Mouse (Mus musculus) skeletal muscle tissue, adult 2 months (tissue): ENCODE measurements around the gene Rps15a.

ENCODE experiments used
- DNase-seq: peaks from one replicate; pipeline ENCODE4 v3.0.0-alpha.2; 2012; ENCODE audit warnings: low read depth, low spot score

Gene Rps15a

DNA sequence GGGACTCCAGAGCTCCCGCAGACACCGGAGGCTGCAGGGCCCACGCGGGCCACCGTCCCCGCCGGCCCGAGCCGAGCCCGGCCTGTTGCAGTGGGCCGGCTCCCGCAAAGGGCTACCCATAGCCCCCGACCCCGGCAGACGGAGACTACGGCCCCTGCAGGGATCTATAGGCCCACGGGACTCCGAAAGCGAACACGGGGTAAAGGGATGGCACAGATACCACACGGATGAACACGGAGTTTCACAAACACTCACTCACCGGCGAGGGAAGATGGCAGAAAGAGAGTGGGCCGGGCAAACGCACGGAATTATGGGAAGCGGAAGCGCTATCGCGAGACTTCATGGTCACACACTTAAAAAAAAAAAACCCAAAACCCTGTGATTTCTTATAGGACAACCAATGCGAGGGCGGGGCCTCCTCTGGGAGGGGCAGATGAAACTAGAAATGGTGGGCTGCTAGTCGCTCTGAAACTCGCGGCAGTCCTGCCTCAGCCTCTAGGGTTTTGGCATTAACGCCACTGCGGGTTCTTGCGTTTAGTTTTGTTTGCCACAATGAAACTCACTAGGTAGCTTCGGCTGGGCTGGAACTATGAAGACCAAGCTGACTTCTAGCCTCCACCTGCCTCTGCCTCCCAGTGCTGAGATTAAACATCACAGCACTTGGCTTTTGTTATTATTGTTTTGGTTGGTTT, at the start of gene Rps15a:
TSS of gene Rps15a (minus strand) at position 312 of the 692 bp plus-strand sequence.
- peak; percentile 96 for DNase-seq

DNA sequence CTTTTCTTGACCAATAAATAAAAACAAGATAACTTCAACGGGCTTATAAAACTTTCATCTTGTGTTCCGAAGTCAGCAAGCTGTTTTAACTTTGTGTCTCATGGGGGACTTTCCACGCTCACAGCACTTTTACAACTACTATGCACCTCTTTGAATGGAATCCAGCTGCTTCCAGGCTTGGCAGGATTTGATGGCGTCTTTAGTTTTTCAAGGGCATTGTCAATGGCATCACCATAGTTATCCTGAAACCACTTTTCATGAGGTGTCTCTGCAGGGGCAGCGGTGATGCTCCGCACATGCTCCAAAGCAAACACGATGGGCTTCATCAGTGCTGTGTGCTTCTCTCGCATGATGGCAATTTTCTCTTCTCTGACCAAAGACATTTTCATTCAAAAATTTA, 47.0 kb upstream of the Rps15a start:
- no peak for DNase-seq

DNA sequence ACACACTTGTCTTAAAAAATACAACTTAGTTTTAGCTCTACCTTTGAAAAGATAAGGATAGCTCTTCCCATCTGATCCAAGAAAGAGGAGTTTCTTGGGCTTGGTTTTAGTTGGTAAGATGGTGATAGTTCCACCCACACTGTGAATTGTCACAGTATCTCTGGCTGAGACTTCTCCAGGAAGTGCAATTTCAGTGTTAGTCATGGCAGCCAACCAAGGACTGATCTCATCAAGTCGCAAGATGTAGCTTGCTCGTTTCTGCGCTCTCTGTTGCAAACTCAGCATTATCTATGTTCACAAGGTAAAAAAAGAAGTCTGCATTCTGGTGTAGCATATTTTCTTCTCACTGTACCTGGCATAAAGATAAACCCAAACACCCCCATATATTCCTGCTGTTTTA, 44.1 kb upstream of the Rps15a start:
- no peak for DNase-seq

DNA sequence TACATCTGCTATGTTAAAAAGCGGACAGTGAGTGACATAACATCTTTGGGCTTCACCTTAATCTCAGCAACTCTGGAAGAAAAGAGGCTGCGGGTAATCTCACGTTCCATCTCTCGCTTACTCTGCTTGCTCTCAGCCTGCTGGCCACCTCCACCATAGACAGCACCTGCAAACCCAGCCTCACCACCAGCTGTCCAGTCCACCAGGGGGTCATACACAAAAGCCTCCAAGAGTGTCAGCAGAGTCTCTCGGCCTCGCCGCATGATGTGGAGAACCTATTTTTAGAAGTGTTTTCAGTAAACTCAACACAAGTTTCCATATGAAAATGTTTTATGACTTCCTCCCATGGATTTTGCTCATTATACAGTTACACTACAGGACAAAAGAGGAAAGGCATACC, 40.5 kb upstream of the Rps15a start:
- no peak for DNase-seq

DNA sequence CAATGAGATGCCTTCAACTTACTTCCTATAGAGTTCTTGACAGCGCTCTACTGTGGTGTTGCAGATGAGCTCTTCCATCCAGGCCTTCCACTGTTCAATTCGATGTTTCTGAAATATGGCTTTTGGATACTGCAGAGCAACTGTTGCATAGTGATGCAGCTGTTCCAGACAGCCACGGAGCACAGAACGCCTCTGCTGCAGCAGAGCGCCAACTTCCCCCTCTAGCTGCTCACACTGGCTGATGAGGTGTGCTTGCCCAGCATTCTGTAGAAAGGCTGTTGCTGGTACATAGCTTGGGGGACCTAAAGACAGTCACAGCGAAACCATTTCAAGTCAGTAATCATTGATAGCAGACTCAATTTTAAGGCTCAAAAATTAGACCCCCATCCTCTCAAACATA, 38.2 kb upstream of the Rps15a start:
- DNase-seq: no peak

DNA sequence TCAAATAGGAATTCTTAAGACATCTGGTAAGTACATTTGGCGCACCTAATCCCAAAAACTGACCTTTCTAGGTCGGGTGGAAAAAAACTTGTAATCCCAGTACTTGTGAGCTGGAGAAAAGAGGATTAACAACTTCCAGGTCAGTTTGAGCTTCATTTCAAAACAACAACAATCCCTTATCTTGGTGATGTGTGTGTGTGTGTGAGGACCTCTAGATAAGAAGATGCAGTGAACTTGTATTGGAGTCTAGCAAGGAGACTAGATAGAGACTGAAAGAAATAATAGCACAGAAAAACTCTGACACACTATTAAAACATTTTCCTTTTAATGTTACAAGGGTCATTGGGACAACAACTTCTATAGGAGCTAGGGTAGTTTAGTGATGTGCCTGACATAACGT, 27.6 kb upstream of the Rps15a start:
- no peak for DNase-seq

DNA sequence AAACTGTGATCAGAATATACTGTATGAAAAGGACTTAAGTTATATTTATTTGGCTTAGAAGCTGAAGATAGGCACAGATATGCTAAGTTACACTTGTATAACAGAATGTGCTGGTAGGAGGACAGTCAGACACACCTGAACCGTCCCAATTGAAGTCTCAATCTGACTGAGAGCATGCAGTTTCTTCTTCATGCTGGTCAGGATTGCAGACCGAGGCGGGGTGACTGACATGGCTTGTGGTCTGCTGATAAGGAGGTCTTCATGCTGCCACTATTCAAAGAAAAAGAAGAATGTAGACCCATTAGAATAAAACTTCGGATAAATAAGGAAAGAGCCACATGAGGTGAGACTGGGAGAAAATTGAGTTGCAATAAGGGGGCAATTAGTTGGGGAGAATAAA, 27.1 kb upstream of the Rps15a start:
- no peak for DNase-seq

DNA sequence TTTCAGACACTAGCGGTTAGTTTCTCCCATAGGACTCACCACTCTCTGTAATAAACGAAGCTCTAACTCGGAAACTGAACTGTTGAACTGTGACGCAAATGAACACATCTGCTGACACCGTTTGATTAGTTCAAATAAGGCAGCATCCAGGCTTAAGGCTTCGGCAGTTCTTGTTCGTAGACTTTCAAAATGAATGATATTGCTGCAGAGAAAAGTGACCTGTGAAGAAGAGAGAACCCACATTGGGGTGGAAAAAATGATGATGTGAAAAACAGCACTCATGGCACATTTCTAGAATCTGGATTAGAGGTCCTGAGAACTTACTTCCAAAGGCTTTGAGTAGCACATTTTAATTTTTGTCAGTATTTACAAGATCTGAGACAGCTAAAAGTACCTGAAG, 25.3 kb upstream of the Rps15a start:
- DNase-seq: no peak

DNA sequence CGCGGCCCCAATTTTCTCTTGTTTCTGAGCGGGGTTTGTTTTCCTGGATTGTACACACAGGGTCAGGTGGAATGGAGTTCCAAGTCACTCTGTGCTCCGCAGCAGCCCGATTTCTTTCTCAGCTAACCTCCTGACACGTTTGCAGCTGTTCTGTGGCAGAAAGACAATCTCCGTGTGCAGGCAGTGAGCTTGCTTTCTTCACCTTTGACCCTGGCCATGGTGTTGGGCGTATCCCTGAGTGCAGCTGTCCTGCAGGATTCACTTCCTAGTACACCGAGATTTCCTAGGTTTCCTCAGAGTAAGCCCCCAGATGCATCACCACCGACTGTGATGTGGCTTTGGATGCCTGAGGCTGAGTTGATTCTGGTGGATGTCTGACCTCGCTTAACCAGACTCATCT, 19.1 kb upstream of the Rps15a start:
- DNase-seq: no peak

DNA sequence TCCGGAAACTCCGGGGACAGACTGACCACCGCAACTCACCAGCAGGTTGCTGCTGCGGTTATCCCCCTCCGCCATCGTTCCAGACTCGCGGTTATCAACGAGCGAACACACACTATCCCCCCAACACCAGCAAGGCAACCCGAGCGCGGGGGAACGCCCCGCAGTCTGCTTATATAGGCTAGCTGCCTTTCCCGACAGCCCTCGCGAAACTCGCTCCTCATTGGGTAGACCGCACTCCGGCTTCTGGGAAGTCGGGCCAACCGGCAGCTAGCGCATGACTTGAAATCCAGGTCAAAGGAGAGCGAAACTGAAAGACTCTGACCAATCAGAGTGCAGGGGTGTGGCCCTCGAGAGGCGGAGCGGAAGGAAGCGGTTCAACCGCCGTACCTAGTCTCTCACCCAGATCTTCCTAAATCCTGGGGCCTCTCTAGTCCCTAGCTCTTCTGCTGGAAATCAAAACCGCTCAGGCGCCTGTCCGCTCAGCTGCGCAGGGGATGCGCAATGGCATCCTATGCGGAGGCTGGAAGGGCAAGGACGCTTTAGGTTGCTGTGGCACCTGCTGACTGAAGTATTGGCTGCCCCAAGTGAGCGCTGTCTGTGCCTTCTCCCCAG, 13.5 kb upstream of the Rps15a start, which contains the start of gene Arl6ip1:
TSS of gene Arl6ip1 (minus strand) at position 233 of the 612 bp plus-strand sequence.
- DNase-seq: peak; percentile 99

DNA sequence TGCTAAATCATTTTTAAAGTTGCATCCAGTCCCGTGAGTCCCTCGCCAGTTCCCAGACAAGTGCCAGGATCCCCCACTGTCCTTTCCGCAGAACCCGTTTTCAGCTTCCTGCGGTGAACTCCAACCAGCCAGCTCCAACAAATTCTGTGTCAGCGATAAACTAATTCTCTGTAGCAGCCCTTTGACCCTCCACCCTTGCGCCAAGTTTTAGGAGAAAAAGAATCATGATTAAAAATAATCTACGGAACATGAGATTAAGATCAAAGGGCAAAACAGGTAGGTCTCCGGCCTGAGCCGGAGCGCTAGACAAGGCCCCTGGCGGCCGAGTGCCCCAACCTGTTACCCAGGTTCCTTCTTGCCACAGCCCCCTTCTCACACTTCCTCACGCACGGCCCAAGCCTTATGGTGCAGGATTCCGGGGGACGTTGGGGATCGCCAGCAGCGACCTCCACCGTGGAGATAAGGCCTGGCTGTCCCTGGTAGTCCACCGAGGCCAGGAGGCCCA, 13.0 kb upstream of the Rps15a start:
- no peak for DNase-seq

DNA sequence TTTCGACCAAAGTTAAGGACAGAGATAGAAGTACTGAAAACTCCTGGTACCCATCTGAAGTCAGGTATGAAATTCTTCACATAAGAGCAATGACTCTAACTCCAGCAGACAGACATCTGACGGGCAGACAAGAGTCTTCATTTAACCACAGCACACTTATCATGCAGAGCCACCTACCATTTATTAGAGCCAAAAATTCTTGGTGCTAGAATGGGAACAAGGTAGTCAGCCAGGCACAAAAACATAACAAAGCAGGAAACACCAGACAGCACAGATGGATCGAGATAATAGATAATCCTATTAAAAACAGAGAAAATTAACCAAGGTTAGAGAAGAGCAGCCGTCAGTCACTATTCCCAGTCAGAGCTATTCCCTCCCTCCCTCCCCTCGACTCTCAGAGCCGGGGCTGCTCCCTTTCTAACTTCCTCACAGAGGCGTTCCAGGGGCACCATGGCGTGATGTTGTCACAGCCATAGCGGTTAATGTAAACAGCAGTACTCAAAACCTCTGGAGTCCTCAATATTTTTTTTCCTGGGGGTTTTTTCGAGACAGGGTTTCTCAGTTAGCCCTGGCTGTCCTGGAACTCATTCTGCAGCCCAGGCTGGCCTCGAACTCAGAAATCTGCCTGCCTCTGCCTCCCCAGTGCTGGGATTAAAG, 10.4 kb upstream of the Rps15a start:
- no peak for DNase-seq

DNA sequence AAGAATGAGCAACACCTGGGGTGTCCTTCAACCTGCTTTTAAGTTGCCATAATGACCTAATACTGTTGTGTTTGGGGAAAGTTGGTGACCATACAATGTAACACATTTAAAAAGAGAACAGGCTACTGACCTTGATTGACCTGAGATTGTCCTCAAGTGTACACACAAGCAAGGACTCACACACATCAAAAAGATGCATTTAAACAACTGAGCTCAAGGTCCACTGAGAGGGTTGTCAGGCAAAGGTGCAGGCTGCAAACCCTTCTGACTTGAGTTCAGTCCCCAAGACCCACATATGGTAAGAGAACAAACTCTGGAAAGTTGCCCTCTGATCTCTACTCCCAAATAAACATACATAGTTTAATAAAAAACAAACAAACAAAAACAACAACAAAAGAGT, 9.7 kb upstream of the Rps15a start:
- DNase-seq: no peak

DNA sequence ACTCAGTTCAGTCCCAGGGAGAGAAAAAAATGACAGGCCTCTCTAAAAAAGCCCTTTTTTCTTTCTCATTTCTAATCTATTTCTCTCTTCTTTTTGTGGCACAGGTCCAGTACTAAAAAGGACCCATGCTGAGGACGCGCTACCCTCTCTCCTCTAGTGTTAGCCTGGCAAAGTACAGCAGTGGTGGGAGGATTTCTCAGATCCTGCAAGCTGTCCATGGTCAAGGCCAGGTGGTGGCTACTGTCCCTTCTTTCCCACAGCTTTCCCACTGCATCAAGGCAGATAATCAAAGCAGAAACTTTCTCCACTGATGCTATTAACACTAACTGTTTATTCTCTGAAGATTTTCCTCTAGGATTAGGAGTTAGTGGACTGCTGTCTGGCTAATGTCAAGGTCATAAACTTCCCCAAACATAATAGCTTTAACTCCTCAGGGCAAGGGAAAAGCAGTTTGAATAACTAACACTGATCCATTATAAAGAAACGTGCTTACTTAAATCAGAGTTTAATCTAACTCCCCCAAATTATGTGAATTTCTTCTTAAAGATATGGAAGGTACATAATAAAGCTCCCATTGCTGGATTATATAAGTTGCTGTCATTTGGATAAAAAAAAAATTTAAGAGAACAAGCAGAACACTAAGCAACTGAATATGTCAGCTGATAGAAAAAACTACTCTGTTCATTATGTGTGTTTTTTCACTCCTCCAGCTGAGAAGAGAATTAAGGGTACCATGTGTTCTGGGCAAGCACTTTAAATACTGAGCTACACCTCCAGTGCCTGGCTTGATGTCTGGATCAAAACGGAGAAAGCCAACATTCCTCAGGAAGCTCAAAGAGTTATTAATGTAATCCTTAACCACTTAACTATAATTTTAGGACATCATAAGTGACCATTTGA, 7.8 kb upstream of the Rps15a start:
- no peak for DNase-seq

DNA sequence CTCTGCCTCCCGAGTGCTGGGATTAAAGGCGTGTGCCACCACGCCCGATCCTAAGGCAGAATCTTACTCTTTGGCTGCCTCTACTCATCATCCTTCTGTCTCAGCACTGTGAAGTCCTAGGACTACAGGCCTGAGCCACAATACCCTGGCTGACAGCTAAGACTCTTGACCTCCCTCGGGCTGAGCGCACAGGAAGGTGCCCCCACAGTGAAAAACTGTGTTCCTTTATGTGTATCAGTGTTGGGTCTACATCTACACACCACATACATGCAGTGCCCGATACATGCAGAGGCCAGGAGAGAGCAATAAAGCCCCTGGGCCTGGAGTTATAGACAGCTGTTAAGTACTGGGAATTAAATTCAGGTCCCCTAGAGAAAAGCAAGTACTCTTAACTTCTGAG, 6.2 kb upstream of the Rps15a start:
- no peak for DNase-seq

DNA sequence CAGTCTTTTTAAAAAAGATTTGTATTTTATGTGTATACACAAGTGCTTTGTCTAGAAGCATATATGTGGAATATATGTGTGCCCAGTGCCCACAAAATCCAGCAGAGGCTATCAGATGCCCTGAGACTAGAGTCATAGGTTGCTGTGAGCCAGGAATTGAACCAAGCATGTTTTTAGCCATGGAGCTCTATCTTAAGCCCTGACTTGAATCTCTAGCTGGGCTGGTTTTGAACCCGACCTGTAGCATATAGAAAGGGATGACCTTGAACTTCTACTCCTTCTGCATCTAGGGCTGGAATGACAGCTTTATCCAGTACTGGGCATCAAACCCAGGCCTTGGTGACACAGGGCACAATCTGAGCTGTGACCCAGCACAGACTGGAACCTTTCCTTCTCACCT, 4.7 kb upstream of the Rps15a start:
- no peak for DNase-seq

DNA sequence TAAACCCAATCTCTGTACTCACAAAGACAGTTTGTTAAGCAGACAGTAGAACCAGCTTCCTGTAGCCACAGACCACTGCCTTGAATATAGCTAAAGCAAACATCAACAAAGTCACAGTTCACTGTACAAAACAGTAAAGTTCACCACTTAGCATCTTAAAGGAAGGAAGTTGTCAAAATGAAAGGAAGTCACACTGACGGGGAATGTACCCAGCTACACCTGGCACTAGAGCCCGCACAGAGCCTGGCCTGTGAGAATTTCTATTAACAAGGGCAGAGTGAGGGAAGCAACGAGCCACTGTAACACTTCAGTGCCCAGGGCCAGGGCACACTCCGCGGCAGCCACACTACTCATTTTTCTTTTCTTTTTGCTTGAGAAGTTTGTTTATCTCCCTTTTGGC, 4.0 kb upstream of the Rps15a start:
- DNase-seq: no peak

DNA sequence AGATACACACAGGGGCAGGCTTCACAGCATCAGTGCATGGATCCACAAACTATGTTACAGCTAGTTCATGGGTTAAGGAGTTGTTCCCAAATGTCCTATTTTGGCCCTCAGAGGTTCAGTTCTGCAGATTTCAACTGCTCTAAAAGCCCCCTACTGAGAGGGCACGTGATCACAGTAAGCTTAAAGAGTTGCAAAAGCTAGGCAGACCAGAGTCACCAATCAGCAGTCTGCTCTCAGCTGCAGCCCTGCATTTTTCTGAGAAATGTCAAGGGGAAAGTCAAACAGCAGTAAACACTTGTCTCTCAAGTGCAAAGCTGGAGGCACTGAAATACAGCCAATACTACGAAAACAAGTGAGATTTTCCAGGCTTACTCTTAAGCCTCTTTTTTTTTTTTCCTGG, 3.2 kb upstream of the Rps15a start:
- DNase-seq: no peak

DNA sequence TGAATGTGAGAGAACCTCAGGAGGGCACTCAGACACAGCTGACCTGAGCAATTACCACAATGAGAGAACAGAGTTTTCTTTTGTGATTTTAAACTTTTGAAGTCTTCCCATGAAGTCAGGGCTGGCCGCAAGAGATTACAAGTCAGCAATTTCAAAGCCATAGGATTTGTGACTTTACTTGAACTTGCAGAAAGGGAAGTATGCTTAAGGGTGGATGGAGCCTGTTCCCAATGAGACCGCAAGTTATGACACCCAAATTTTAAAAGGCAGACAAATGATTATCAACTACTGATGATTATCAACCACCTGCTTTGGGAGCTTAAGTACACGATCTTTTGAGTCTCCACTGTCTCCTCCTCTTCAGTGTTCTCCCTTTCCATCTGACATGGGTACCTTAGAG, 2.4 kb upstream of the Rps15a start:
- no peak for DNase-seq

DNA sequence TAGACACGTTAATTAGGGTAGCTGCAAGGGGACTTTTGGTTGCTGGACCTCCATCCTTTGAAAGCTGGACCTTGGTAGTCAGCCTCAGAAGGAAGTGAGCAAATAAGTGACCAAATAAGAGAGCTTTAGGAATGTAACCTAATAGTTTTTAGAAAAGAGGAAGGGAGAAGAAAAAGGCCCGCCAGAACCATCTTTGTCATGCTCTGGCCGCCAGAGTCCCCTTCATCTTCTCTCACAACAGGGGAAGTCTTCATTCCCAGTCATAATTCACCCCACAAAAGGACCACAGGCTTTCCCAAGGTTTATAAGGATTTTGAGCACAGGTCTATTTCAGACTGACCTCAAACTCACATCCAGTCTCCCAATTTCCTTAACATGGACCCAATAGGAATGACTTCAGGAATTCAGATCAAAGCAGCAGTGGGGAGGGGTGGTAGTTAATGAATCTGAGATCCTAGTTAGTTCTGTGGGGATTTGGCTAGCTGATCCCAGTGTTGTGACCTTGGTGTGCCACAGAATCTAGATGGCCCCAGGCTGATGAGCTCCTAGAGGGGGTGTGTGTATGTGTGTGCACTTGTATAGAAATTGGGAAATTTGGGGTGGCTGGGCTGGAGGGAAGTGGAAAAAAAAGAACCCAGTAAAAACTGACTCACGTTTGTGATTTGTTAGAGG, 1.7 kb upstream of the Rps15a start:
- DNase-seq: no peak

DNA sequence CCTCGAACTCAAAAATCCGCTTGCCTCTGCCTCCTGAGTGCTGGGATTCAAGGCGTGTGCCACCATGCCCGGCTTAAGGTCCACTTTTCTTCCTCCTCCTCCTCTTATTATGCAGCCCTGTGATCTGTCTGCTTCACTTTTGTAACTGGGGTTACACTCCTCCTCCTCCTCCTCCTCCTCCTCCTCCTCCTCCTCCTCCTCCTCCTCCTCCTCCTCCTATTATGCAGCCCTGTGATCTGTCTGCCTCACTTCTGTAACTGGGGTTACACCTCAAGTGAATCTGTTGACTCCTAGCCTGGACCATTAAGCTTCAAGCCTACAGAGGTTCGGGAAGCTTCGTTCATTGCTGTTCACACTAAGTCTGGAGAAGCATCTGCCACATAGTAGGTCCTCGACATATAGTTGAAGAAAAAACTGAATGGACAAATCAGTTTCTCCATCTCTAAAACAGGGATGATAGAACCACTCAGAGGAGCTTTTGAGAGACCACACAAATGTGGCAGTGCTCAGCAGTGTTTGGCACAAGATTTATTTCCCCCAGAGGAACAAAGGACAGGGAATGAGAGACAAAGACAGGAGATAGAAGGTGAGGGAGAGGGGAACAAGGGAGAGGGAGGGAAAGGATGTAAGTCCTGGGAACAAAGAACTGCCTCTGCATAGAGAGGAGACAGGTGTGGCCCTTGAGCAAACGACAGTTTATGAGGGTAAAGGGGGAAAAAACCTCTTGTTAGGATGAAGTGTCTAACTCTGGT, 975 bp upstream of the Rps15a start:
- DNase-seq: no peak
